ENCODE assay signal across 17 mouse cellular contexts in genomic region chr3:154385831-154386312, GRCm38 (mm10). TPM values are rescaled to one million over a fixed set of nuclear protein-coding genes. Genes with fewer than 3 reads are reported as not detected.
A peak's percentile ranks its signal among the peaks of the same experiment; 100 is the strongest.
DNase-seq lines count a peak whose midpoint lies in the region; ATAC-seq lines count a peak whose summit lies in the region.
"Had no signal": no experiment of that assay in that cellular context is flagged by ENCODE, and none has a peak within 500 bp of the region (broad histone marks: within the 10 kb centered on the region; RNA-seq: fewer than 3 reads in every experiment).

No protein-coding gene starts in this region.

- 22% methylated on average over 10 of the region's 10 CpGs for WGBS in heart, embryonic 12.5 days
- WGBS in forebrain, embryonic 16.5 days, result 2% methylated on average over 10 of the region's 10 CpGs
- 4% methylated on average over 10 of the region's 10 CpGs for WGBS in midbrain, embryonic 13.5 days

- no peak for DNase-seq in heart, postnatal 10 days
- DNase-seq in embryo, embryonic 10 days (ENCODE audit: low spot score), result peak; percentile 38
- DNase-seq in spleen, postnatal 36 days (ENCODE audit: low spot score in 2 of 2), result no peak
- no peak for DNase-seq in T-cell, adult 2 months (ENCODE audit: low spot score)
- DNase-seq in kidney, adult 18-20 months, result no peak
- DNase-seq: cerebellum, postnatal 25 days; right cerebral cortex, postnatal 14 days had no signal

- no peak overlapping the region for H3K4me3 ChIP-seq in heart, embryonic 12.5 days
- H3K4me3 ChIP-seq in forebrain, embryonic 16.5 days (replicated peaks; ENCODE audit: low read length), result no peak overlapping the region
- no peak overlapping the region for H3K4me3 ChIP-seq in midbrain, embryonic 13.5 days (replicated peaks)
- H3K4me3 ChIP-seq: megakaryocyte, embryonic 14.5 days; stomach, embryonic 15.5 days had no signal

- H3K27ac ChIP-seq in heart, embryonic 12.5 days (ENCODE audit: poor library complexity, severe bottlenecking), result no peak overlapping the region
- H3K27ac ChIP-seq in forebrain, embryonic 16.5 days (ENCODE audit: low read length), result no peak overlapping the region
- H3K27ac ChIP-seq in midbrain, embryonic 13.5 days, result no peak overlapping the region; the same call in 1 of the 2 replicates
- H3K27ac ChIP-seq: stomach, embryonic 15.5 days had no signal

- no peaks in the 10 kb centered on the region for H3K9me3 ChIP-seq in heart, embryonic 12.5 days (replicated peaks)
- H3K9me3 ChIP-seq in forebrain, embryonic 16.5 days (ENCODE audit: control insufficient read depth, low read length), result no peaks in the 10 kb centered on the region
- no peaks in the 10 kb centered on the region for H3K9me3 ChIP-seq in midbrain, embryonic 13.5 days
- H3K9me3 ChIP-seq: megakaryocyte, embryonic 14.5 days; stomach, embryonic 15.5 days had no signal

- ATAC-seq in heart, embryonic 12.5 days (ENCODE audit: insufficient number of reproducible peaks, low FRiP score), result no peak
- ATAC-seq in forebrain, embryonic 16.5 days, result peak; percentile 83
- peak; percentile 86 for ATAC-seq in midbrain, embryonic 13.5 days

- H3K4me2 ChIP-seq in heart, embryonic 12.5 days, result 0 out of 2 replicates have a peak overlapping the region, but pooled peaks have one; percentile 8
- H3K4me2 ChIP-seq in forebrain, embryonic 16.5 days (ENCODE audit: low read length), result 0 out of 2 replicates have a peak overlapping the region, but pooled peaks have one; percentile 5
- H3K4me2 ChIP-seq in midbrain, embryonic 13.5 days (replicated peaks), result peak overlapping the region; percentile 11; the same call in 1 of the 2 replicates
- H3K4me2 ChIP-seq: heart, embryonic 11.5 days; liver, embryonic 11.5 days; stomach, embryonic 15.5 days had no signal

- no peaks in the 10 kb centered on the region for H3K36me3 ChIP-seq in heart, embryonic 12.5 days
- H3K36me3 ChIP-seq in forebrain, embryonic 16.5 days (ENCODE audit: control insufficient read depth, insufficient read depth), result no peaks in the 10 kb centered on the region
- H3K36me3 ChIP-seq in midbrain, embryonic 13.5 days, result no peaks in the 10 kb centered on the region
- H3K36me3 ChIP-seq: stomach, embryonic 15.5 days had no signal

- intact Hi-C loops in heart, postnatal 10 days (cut with DNase I), result no loop called here

- peaks cover 4% of the 10 kb centered on the region; the same call in 1 of the 2 replicates for H3K27me3 ChIP-seq in heart, embryonic 12.5 days (replicated peaks)
- no peaks in the 10 kb centered on the region for H3K27me3 ChIP-seq in forebrain, embryonic 16.5 days (replicated peaks; ENCODE audit: control insufficient read depth, insufficient read depth, low read length)
- peaks cover 7% of the 10 kb centered on the region; the same call in 1 of the 2 replicates for H3K27me3 ChIP-seq in midbrain, embryonic 13.5 days
- H3K27me3 ChIP-seq: megakaryocyte, embryonic 14.5 days; stomach, embryonic 15.5 days had no signal

- H3K4me1 ChIP-seq in heart, embryonic 12.5 days (replicated peaks), result 0 out of 2 replicates have a peak, but pooled peaks cover 6% of the 10 kb centered on the region
- peaks cover 12% of the 10 kb centered on the region for H3K4me1 ChIP-seq in forebrain, embryonic 16.5 days (replicated peaks; ENCODE audit: control insufficient read depth, insufficient read depth, low read length)
- peaks cover 50% of the 10 kb centered on the region for H3K4me1 ChIP-seq in midbrain, embryonic 13.5 days (replicated peaks)
- H3K4me1 ChIP-seq: megakaryocyte, embryonic 14.5 days; stomach, embryonic 15.5 days had no signal

- H3K9ac ChIP-seq in heart, embryonic 12.5 days, result no peak overlapping the region
- no peak overlapping the region for H3K9ac ChIP-seq in forebrain, embryonic 16.5 days (replicated peaks; ENCODE audit: low read depth, low read length)
- 0 out of 2 replicates have a peak overlapping the region, but pooled peaks have one; percentile 20 for H3K9ac ChIP-seq in midbrain, embryonic 13.5 days (replicated peaks)
- H3K9ac ChIP-seq: stomach, embryonic 15.5 days had no signal

RNA-seq across cellular contexts. Expression of gene Lhx8, which starts 55.4 kb away (rescaled TPM):
- polyA plus RNA-seq in heart, embryonic 12.5 days (2016; fragmentation: Nextera tagmentation; extraction: Ambion mirVana), result 0.17 TPM in 1 of 2 replicates, not detected in the other
- total RNA-seq in heart, postnatal 10 days (2021), result under 1 TPM in 1 of 2 experiments, not detected in 1; 0.48 TPM
- polyA plus RNA-seq in forebrain, embryonic 16.5 days (2015; fragmentation: Nextera tagmentation; extraction: Ambion mirVana), result 21.5 and 35.3 TPM in 2 replicates
- 0.37 and 1.4 TPM in 2 replicates for polyA plus RNA-seq in midbrain, embryonic 13.5 days (2015; fragmentation: Nextera tagmentation; extraction: Ambion mirVana)
- total RNA-seq: layer of hippocampus, postnatal 14 days had no signal
- polyA plus RNA-seq: C2C12; kidney, embryonic 14.5 days had no signal
